Mouse (Mus musculus) kidney, postnatal 25 days (tissue): Measurements from ENCODE around the gene Ptcd2.

Experiments used
- DNase-seq, 2 experiments: peaks; one replicate each; pipeline ENCODE4 v3.0.0; 2021; ENCODE audit warnings: mixed read lengths in 2 of 2

Ptcd2 gene

DNA sequence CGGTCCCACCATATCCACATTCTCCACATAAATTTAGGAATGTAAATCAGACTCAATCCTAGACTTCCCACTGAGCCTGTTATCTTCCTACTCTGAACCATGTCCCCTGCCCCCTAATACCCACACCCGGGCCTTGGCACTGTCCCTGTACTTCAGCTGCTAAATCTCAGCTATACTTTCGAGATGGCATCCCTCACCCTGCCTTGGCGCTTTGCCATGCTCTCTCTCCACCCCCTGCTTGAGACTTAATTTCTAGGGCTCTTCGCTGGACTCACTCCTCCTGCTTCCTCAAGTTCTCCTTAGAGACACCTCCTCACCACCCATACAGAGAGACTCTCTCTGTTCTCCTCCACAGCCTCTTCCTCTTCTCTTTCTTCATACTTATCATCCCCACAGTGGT, 44.6 kb downstream of the Ptcd2 start:
- DNase-seq: no peak

DNA sequence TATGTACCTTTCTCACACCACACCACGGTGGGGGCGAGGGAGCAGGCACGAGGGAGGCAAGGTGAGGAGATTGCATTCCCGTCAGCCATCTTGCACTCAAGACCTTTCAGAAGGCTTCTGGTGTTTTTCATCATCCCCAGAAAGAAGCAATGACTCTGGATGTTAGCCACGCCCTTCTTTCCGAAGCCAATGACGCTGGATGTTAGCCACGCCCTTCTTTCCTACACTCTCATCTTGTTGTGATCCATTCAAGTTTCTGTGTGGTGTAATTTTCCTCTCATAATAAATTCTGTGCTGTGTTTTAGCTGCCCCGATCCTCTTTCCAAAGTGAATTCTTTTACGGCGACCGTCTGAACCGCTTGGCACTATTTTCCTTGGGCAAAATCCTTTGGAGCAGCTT, 50.3 kb downstream of the Ptcd2 start:
- no peak for DNase-seq

DNA sequence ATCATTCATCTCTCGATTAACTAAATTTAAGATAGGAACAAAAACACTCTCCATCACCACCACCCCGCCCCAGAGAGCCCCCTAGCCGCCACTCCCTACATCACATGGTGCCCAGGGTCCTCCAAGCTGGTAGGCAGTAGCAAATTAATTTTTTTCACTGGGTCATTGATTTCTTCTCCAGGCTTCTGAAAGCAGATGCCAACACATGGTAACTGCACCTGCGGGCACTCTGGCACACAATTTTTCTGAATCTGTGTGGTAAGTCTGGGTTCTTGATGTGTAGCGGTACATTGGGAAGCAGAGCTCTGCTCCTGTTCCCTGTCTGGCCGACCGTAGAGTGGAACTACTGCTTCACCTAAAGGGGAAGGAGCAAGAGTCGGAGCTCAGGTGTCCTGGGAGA, 53.7 kb downstream of the Ptcd2 start:
- no peak for DNase-seq

DNA sequence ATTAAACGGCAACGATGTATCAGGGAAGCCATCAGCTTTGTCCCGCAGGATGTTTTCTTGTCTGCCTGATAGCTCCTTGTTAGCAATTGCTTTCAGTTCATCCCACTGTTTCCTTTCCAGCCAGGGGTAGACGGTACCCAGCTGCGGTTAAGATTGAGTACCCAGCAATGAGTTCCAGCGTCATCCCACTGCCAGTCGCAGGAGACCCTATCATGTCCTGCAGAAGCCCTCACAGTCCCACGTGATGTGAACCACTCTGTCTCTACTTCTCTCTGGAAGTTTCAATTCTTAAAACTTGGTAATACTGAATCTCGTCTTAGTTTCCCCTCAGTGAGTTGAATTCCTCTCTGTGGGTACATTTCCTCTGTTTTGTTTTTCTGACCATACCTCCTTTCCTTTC, 56.7 kb downstream of the Ptcd2 start:
- DNase-seq: no peak

DNA sequence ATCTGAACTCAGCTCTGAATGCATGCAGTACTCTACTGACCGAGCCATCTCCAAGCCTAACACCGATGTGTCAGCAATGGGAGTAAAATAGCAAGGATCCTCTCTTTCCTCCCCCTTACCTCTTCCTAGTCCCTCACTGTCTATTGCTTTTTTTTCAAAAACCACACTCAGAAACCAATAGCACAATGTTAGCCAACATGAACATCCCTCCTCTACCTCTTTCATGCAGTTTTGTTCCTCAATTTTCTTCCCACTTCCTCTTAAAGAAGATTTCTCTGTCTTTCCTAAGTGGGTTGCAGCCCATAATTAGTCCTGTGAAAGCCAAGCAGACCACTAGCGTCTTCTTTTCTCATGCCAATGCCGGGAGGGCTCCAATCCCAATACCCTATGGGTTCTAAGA, 57.3 kb downstream of the Ptcd2 start:
- no peak for DNase-seq

DNA sequence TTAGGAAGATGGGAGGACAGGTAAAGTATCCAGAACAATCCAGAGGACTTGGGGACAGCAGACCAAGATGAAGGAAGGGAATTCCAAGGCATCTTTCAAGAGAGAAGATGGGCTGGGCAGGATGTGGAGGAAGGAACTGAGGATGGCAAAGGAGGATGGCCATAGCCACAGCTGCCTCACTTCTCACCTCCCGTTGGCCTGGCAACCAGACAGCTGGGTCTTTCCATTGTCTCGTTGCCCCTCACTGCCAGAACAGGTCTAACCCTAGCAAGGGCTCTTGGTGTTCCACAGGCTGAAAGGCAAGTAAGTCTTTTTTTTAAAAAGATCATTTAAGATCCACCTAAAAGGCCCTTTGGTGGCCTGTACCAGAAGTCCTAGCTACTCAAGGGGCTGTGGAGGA, 59.3 kb downstream of the Ptcd2 start:
- no peak for DNase-seq

DNA sequence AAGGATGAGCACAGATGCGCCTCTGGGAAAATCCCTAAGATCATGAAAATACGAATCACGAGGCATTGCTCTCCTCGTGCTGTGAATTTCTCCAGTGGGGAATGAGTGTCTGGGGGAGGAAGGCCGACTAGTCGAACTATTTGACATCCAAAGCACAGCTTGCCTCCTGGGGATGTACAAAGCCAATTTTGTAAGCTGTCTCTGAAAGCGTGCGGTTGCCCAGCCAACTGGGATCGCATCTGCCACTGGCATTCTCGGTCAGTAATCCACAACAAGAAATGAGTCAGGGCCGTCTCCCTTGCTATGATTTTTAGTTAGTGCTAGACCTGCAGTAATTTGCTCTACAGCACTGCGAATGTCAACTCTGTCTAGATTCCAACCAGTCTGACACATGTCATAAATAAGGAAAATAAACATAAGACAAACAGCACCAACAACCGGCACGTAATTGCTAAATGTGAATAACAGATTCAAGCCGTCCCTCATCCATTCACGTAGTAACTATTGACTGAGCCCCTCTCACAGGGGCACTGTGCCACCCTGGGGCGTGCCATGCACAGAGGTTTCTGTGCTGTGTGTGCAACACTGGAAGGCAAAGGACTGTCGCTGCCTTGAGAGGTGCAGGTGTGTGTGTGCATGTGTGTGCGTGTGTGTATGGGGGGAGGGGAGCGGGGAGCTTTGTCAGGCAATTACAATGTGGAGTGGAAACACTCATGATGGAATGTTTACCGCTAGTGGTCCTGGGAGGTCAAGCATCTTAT, 59.9 kb downstream of the Ptcd2 start:
- no peak for DNase-seq

DNA sequence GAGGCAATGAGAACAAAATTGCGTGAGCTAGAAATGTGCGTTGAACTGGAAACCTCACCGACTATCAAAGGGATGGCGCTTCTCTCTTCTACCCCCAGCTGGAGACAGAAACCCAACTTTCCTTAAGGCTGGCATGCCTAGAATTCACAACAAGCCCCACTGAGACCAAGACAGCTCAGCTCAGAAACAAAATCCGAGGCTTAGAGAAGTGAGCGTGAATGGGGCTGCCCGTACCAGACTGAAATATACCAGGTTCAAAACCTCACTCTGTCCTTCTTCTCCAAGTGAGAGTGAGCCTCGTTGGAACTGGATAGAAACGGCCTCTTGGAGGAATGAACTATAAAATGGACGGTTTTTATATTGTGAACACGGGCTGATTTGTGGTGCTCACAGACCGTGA, 60.6 kb downstream of the Ptcd2 start:
- no peak for DNase-seq

DNA sequence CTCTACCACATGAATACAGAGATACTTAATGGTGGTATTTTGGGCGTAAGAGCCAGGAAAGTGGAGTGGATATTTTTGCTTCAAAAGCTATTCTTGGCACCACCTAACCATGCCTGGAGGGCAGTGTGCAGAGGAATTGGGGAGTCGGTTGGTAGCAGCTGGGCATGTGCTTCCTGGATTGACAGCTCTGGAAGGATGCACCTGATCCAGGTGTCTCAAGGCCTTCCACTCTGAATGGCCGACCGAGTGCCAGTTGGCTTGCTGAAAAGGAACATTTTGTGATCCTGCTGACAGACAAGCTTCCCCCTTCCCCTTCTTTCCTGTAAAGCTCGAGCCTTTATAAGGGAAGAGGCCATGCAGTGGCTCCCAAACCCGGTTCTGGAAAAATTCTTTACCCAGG, 61.5 kb downstream of the Ptcd2 start:
- DNase-seq: no peak

DNA sequence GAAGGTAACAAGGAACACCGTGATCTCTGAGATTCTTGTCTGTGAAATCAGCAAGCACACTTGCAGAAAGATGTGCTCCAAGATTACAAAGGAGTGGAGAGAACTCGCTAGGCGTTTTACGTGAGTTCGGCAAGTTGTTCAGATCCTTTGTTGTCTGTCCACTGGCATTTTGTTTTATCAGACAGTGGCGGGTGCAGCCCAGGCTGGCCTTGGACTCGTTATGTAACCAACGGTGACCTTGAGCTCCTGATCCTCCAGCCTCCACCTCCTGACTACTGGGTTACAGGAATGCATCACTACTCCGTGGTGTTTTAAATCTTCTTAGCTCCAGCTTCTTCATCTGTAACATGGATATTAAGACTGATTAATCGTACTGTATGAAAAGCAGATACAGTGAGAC, 65.2 kb downstream of the Ptcd2 start:
- no peak for DNase-seq

DNA sequence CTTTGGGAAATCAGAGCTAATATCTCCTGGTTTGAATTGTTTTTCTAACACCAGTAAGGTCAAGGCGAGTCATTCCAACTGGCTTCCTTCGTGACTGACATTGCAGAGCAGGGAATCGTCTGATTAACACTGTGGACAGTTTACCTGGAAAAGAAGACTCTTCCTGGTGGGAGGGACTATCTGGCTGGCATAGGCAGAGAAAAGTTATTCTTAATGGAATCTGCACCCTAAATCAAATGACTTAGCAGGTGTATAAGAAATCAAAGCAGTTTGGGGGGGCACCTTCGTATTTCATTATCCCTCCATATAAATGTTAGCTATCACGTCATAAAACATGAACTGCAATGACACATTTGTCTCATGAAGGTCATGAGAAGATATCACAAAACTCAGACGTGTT, 66.0 kb downstream of the Ptcd2 start:
- no peak for DNase-seq

DNA sequence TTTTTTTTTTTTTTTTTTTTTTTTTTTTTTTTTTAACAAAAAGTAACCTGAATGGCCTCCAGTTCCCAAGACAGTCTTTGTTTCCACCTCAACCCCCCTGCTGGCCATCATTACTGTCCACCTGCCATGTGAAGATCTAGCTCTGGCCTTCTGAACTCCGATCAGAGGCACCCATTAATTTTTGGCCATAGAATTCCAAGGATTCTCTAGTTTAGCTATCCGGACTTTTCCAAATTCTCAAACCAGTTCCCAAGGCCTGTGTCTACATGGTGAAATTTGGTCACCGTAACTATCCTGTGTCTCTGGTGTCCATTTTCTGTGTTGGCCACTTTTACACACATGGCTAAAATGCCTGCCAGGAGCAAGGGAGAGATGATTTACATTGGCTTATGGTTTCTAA, 67.0 kb downstream of the Ptcd2 start:
- no peak for DNase-seq

DNA sequence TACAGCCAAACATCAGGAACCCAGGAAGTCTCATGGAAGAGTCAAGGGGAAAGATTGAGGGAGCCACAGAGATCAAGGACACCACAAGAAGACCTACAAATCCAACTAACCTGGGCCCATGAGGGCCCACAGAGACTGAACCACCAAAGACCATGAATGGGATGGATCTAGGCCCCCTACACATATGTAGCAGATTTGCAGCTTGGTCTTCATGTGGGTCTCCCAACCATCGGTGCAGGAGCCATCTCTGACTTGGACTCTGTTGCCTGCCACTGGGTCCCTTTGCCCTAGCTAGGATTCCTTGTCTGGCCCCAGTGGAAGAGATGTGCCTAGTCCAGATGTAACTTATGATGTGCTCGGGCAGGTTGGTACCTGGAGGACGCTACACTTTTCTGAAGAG, 72.5 kb downstream of the Ptcd2 start:
- no peak for DNase-seq
